Comparison of ENCODE assay signal across 26 mouse cellular contexts in genomic region chr14:28907659-28908058, GRCm38 (mm10).
DNase-seq lines count a peak whose midpoint lies in the region; ATAC-seq and TF ChIP-seq lines count a peak whose summit lies in the region.
"Had no signal": no experiment of that assay in that cellular context is flagged by ENCODE, and none has a peak within 500 bp of the region (broad histone marks: within the 10 kb centered on the region; RNA-seq: fewer than 3 reads in every experiment).

No protein-coding gene starts in this region.

- H3K4me2 ChIP-seq in forebrain, postnatal 0 days (ENCODE audit: low read depth): no peak overlapping the region
- no peak overlapping the region for H3K4me2 ChIP-seq in forebrain, embryonic 12.5 days
- H3K4me2 ChIP-seq: embryonic facial prominence, embryonic 13.5 days; embryonic facial prominence, embryonic 15.5 days; forebrain, embryonic 13.5 days; forebrain, embryonic 15.5 days had no signal

- peak; percentile 5 for DNase-seq in forebrain, postnatal 0 days
- DNase-seq in right cerebral cortex, postnatal 10 days (ENCODE audit: low spot score in 2 of 2): peak; percentile 28 to 38
- no peak for DNase-seq in right cerebral cortex, postnatal 4 days
- peak; percentile 55 for DNase-seq in telencephalon, adult 2 months (ENCODE audit: low read depth, low spot score)
- no peak for DNase-seq in layer of hippocampus, postnatal 10 days (ENCODE audit: low spot score in 2 of 2)
- DNase-seq: adrenal gland, adult 2 months; adrenal gland, postnatal 10 days; adrenal gland, postnatal 25 days; B cell, adult 2 months; cerebellum, adult 11-12 months; cerebellum, adult 2 months; cerebellum, adult 9-10 months; cerebellum, postnatal 10 days; cerebellum, postnatal 25 days; embryo, embryonic 11 days had no signal

- H3K27ac ChIP-seq in forebrain, postnatal 0 days (ENCODE audit: low read depth, low read length): no peak overlapping the region
- H3K27ac ChIP-seq in forebrain, embryonic 12.5 days: no peak overlapping the region
- H3K27ac ChIP-seq: embryonic facial prominence, embryonic 13.5 days; embryonic facial prominence, embryonic 15.5 days; forebrain, embryonic 10.5 days; forebrain, embryonic 13.5 days; forebrain, embryonic 15.5 days had no signal

- H3K9ac ChIP-seq in forebrain, postnatal 0 days: no peak overlapping the region
- H3K9ac ChIP-seq in forebrain, embryonic 12.5 days: no peak overlapping the region
- H3K9ac ChIP-seq: embryonic facial prominence, embryonic 13.5 days; embryonic facial prominence, embryonic 15.5 days; forebrain, embryonic 13.5 days; forebrain, embryonic 15.5 days had no signal

- TF ChIP-seq CTCF in forebrain, postnatal 0 days (IDR thresholded peaks at IDR 0.05; ENCODE audit: low read depth): no peak

- H3K27me3 ChIP-seq in forebrain, postnatal 0 days (ENCODE audit: insufficient read depth, low read length): no peaks in the 10 kb centered on the region
- no peaks in the 10 kb centered on the region for H3K27me3 ChIP-seq in forebrain, embryonic 12.5 days
- H3K27me3 ChIP-seq: CH12.LX; embryonic facial prominence, embryonic 13.5 days; embryonic facial prominence, embryonic 15.5 days; forebrain, embryonic 13.5 days; forebrain, embryonic 15.5 days; Patski had no signal

- no peak overlapping the region for H3K4me3 ChIP-seq in forebrain, postnatal 0 days (ENCODE audit: low read depth, low read length)
- no peak overlapping the region for H3K4me3 ChIP-seq in forebrain, embryonic 12.5 days (replicated peaks)
- H3K4me3 ChIP-seq: embryonic facial prominence, embryonic 13.5 days; embryonic facial prominence, embryonic 15.5 days; erythroblast, embryonic 14.5 days; forebrain, embryonic 10.5 days; forebrain, embryonic 13.5 days; forebrain, embryonic 15.5 days had no signal

- 83% methylated on average over 6 of the region's 6 CpGs for WGBS in forebrain, postnatal 0 days
- WGBS in forebrain, embryonic 12.5 days: 92% methylated on average over 6 of the region's 6 CpGs

- ATAC-seq in forebrain, postnatal 0 days: no peak
- ATAC-seq in forebrain, embryonic 12.5 days (ENCODE audit: low FRiP score): no peak
- ATAC-seq: CD4-positive, CD25-positive, alpha-beta regulatory T cell, adult 4 months; forebrain, embryonic 13.5 days; forebrain, embryonic 15.5 days; Patski had no signal

- no peaks in the 10 kb centered on the region for H3K4me1 ChIP-seq in forebrain, postnatal 0 days (ENCODE audit: insufficient read depth)
- no peaks in the 10 kb centered on the region for H3K4me1 ChIP-seq in forebrain, embryonic 12.5 days
- H3K4me1 ChIP-seq: embryonic facial prominence, embryonic 13.5 days; embryonic facial prominence, embryonic 15.5 days; forebrain, embryonic 10.5 days; forebrain, embryonic 13.5 days; forebrain, embryonic 15.5 days had no signal

- H3K9me3 ChIP-seq in forebrain, postnatal 0 days (ENCODE audit: low read length): no peaks in the 10 kb centered on the region
- no peaks in the 10 kb centered on the region for H3K9me3 ChIP-seq in forebrain, embryonic 12.5 days
- H3K9me3 ChIP-seq: embryonic facial prominence, embryonic 13.5 days; embryonic facial prominence, embryonic 15.5 days; forebrain, embryonic 10.5 days; forebrain, embryonic 13.5 days; forebrain, embryonic 15.5 days had no signal

- no peaks in the 10 kb centered on the region for H3K36me3 ChIP-seq in forebrain, postnatal 0 days (ENCODE audit: insufficient read depth)
- H3K36me3 ChIP-seq in forebrain, embryonic 12.5 days (replicated peaks): no peaks in the 10 kb centered on the region
- H3K36me3 ChIP-seq: embryonic facial prominence, embryonic 13.5 days; embryonic facial prominence, embryonic 15.5 days; forebrain, embryonic 10.5 days; forebrain, embryonic 15.5 days; G1E had no signal

Comparison
In these comparisons a context has a peak if more than half of its experiments do, and no peak if none do; other contexts are left out.
1. DNase-seq: peak in forebrain, postnatal 0 days (single experiment), right cerebral cortex, postnatal 10 days (2 of 2) and telencephalon, adult 2 months (single experiment); none in right cerebral cortex, postnatal 4 days (single experiment) and layer of hippocampus, postnatal 10 days (0 of 2).